Mouse (Mus musculus) layer of hippocampus, postnatal 14 days (tissue): ENCODE results near the gene Fam168a. TPM values are rescaled to one million over a fixed set of nuclear protein-coding genes. Genes with fewer than 3 reads are reported as not detected.

Experiments
- DNase-seq, 2 experiments: peaks; one replicate each; pipeline ENCODE4 v3.0.0; 2021 to 2022; ENCODE audit warnings: low spot score in 2 of 2, mixed read lengths in 1 of 2
- total RNA-seq, 2 experiments: library from RNA; stranded (reverse); gene quantifications; 2 replicates each; pipeline ENCODE4 v1.2.3; 2021

The Fam168a gene
- total RNA-seq, 2 experiments from 2014 or later = 271 to 273 TPM

- no peak for DNase-seq
These were observed 64.4 kb downstream of the Fam168a start for GRCm38 (mm10) chr7:100770669-100771341.

GRCm38 (mm10) chr7:100774189-100774588 lies 67.8 kb downstream of the Fam168a start:
- DNase-seq = no peak

GRCm38 (mm10) chr7:100775810-100776209 lies 69.4 kb downstream of the Fam168a start:
- no peak for DNase-seq

GRCm38 (mm10) chr7:100780192-100780591 lies 73.8 kb downstream of the Fam168a start:
- no peak for DNase-seq

- no peak for DNase-seq
These were observed 78.2 kb downstream of the Fam168a start for GRCm38 (mm10) chr7:100784650-100785049.

- no peak for DNase-seq
These were observed 79.0 kb downstream of the Fam168a start for GRCm38 (mm10) chr7:100785426-100785825.

GRCm38 (mm10) chr7:100786078-100786477 lies 79.6 kb downstream of the Fam168a start:
- no peak for DNase-seq

- peak in 1 of 2 experiments; percentile 26 for DNase-seq
These were observed 81.9 kb downstream of the Fam168a start for GRCm38 (mm10) chr7:100788291-100788690.

- no peak for DNase-seq
These were observed 92.4 kb downstream of the Fam168a start for GRCm38 (mm10) chr7:100798810-100799209.

GRCm38 (mm10) chr7:100805391-100805790 lies 99.0 kb downstream of the Fam168a start:
- DNase-seq = no peak

GRCm38 (mm10) chr7:100811912-100812311 lies 105.5 kb downstream of the Fam168a start:
- no peak for DNase-seq

GRCm38 (mm10) chr7:100812641-100813040 lies 106.2 kb downstream of the Fam168a start:
- no peak for DNase-seq

GRCm38 (mm10) chr7:100815900-100816570 lies 109.6 kb downstream of the Fam168a start:
- DNase-seq = no peak

GRCm38 (mm10) chr7:100816759-100817441 lies 110.5 kb downstream of the Fam168a start:
- peak; percentile 57 to 77 for DNase-seq

- DNase-seq = no peak
These were observed 111.0 kb downstream of the Fam168a start for GRCm38 (mm10) chr7:100817442-100817760.

- DNase-seq = no peak
These were observed 112.1 kb downstream of the Fam168a start for GRCm38 (mm10) chr7:100818401-100819064.

- no peak for DNase-seq
These were observed 118.2 kb downstream of the Fam168a start for GRCm38 (mm10) chr7:100824661-100825060.

- DNase-seq = no peak
These were observed 122.1 kb downstream of the Fam168a start for GRCm38 (mm10) chr7:100828549-100828948.

GRCm38 (mm10) chr7:100833859-100834258 lies 127.4 kb downstream of the Fam168a start:
- no peak for DNase-seq

- DNase-seq = no peak
These were observed 128.7 kb downstream of the Fam168a start for GRCm38 (mm10) chr7:100835168-100835567.

- DNase-seq = no peak
These were observed 129.3 kb downstream of the Fam168a start for GRCm38 (mm10) chr7:100835711-100836110.

- no peak for DNase-seq
These were observed 130.2 kb downstream of the Fam168a start for GRCm38 (mm10) chr7:100836657-100837056.
